Mouse (Mus musculus) hindbrain, embryonic 11.5 days (tissue): ENCODE results near the gene Ppp6r2. TPM values are rescaled to one million over a fixed set of nuclear protein-coding genes. Genes with fewer than 3 reads are reported as not detected.

Experiments used
- ATAC-seq: fragments of 200-750 bp; cut with Nextera tagmentation; 2 replicates; pipeline ENCODE4 v1.8.0; 2017; ENCODE audit warnings: mild to moderate bottlenecking, moderate TSS enrichment, moderate library complexity; ENCODE audit not compliant: low FRiP score
- DNase-seq: peaks from one replicate; pipeline ENCODE4 v3.0.0-alpha.2; 2015; ENCODE audit warnings: low spot score
- H3K27ac ChIP-seq: fragments of 300-500 bp; sonication (generic); 2 replicates; pipeline ENCODE4 v1.5.1; 2014; ENCODE audit warnings: mild to moderate bottlenecking, low read depth, low read length
- H3K27me3 ChIP-seq: fragments of 300-500 bp; sonication (generic); 2 replicates; pipeline ENCODE4 v1.6.1; 2014; ENCODE audit warnings: mild to moderate bottlenecking, low read length, moderate library complexity, mixed read lengths; ENCODE audit not compliant: control insufficient read depth, insufficient read depth
- H3K36me3 ChIP-seq: fragments of 300-500 bp; sonication (generic); 2 replicates; pipeline ENCODE4 v1.6.1; 2014; ENCODE audit warnings: mild to moderate bottlenecking, low read length, moderate library complexity, mixed read lengths; ENCODE audit not compliant: control insufficient read depth, insufficient read depth
- H3K4me1 ChIP-seq: fragments of 300-500 bp; sonication (generic); replicated peaks from 2 replicates; pipeline ENCODE4 v1.6.1; 2014; ENCODE audit warnings: low read length, mixed read lengths; ENCODE audit not compliant: control insufficient read depth, insufficient read depth
- H3K4me2 ChIP-seq: fragments of 300-500 bp; sonication (generic); replicated peaks from 2 replicates; pipeline ENCODE4 v1.6.1; 2014; ENCODE audit warnings: mild to moderate bottlenecking, low read depth, low read length
- H3K4me3 ChIP-seq: fragments of 300-500 bp; sonication (generic); 2 replicates; pipeline ENCODE4 v1.5.1; 2014; ENCODE audit warnings: low read depth, low read length
- H3K9ac ChIP-seq: fragments of 300-500 bp; sonication (generic); 2 replicates; pipeline ENCODE4 v1.6.1; 2014; ENCODE audit warnings: low read depth, low read length
- H3K9me3 ChIP-seq: fragments of 300-500 bp; sonication (generic); 2 replicates; pipeline ENCODE4 v1.6.1; 2016; ENCODE audit warnings: low read length; ENCODE audit not compliant: control insufficient read depth
- WGBS: fragments of 180-500 bp; shearing (Covaris S2); extraction: QIAGEN DNeasy Blood & Tissue Kit; methylation state at CpG from one replicate; pipeline ENCODE4 v1.1.7; 2014; 5-methylcytosine and 5-hydroxymethylcytosine counted together
- polyA plus RNA-seq: library from polyadenylated mRNA; unstranded; fragments of >200 nt; fragmentation: Nextera tagmentation; extraction: Ambion mirVana; gene quantifications from 2 replicates; pipeline ENCODE4 v1.2.1, GENCODE M21; 2014

The Ppp6r2 gene
- polyA plus RNA-seq, 1 experiment from 2014 or later: 46.0 TPM

GRCm38 (mm10) chr15:89173906-89174214, 37.5 kb upstream of the Ppp6r2 start:
- DNase-seq (peak; percentile 73), ATAC-seq (peak; percentile 61)
- peak overlapping the region; percentile 100 for H3K4me2 ChIP-seq
- no peaks in the 10 kb centered on the region for H3K27me3 ChIP-seq
- peaks cover 36% of the 10 kb centered on the region for H3K4me1 ChIP-seq
- H3K27ac ChIP-seq: no peak overlapping the region
- under 1% methylated on average over 15 of the region's 15 CpGs for WGBS
- H3K4me3 ChIP-seq: peak overlapping the region; percentile 52
- H3K9me3 ChIP-seq: no peaks in the 10 kb centered on the region
- no peaks in the 10 kb centered on the region for H3K36me3 ChIP-seq
- peak overlapping the region; percentile 73 for H3K9ac ChIP-seq

GRCm38 (mm10) chr15:89174889-89175339, 36.4 kb upstream of the Ppp6r2 start:
- 68% methylated on average over 11 of the region's 11 CpGs for WGBS
- Histone ChIP-seq H3K4me3 (no peak overlapping the region), H3K9me3 (no peaks in the 10 kb centered on the region), H3K9ac (no peak overlapping the region), H3K4me1 (peaks cover 31% of the 10 kb centered on the region), H3K4me2 (no peak overlapping the region), H3K27ac (no peak overlapping the region), H3K27me3 (no peaks in the 10 kb centered on the region), H3K36me3 (no peaks in the 10 kb centered on the region)
- ATAC-seq (no peak), DNase-seq (no peak)

- WGBS: 88% methylated on average over 13 of the region's 13 CpGs
- no peak for ATAC-seq
- no peak overlapping the region for H3K9ac ChIP-seq
- no peak overlapping the region for H3K4me2 ChIP-seq
- H3K36me3 ChIP-seq: no peaks in the 10 kb centered on the region
- H3K9me3 ChIP-seq: no peaks in the 10 kb centered on the region
- no peak overlapping the region for H3K4me3 ChIP-seq
- peaks cover 31% of the 10 kb centered on the region for H3K4me1 ChIP-seq
- DNase-seq: no peak
- no peak overlapping the region for H3K27ac ChIP-seq
- no peaks in the 10 kb centered on the region for H3K27me3 ChIP-seq
Observed at GRCm38 (mm10) chr15:89175411-89176155, 35.8 kb upstream of the Ppp6r2 start.

GRCm38 (mm10) chr15:89177121-89177520, 34.2 kb upstream of the Ppp6r2 start:
- H3K4me2 ChIP-seq: peak overlapping the region; percentile 11; the same call in 1 of the 2 replicates
- WGBS: 14% methylated on average over 5 of the region's 5 CpGs
- no peaks in the 10 kb centered on the region for H3K27me3 ChIP-seq
- no peak overlapping the region for H3K9ac ChIP-seq
- ATAC-seq: no peak
- no peak for DNase-seq
- no peak overlapping the region for H3K27ac ChIP-seq
- no peaks in the 10 kb centered on the region for H3K9me3 ChIP-seq
- H3K4me1 ChIP-seq: peaks cover 33% of the 10 kb centered on the region
- H3K4me3 ChIP-seq: no peak overlapping the region
- H3K36me3 ChIP-seq: no peaks in the 10 kb centered on the region

GRCm38 (mm10) chr15:89177576-89178259, 33.6 kb upstream of the Ppp6r2 start:
- H3K9ac ChIP-seq: no peak overlapping the region
- no peak overlapping the region for H3K27ac ChIP-seq
- WGBS: 64% methylated on average over 4 of the region's 4 CpGs
- no peak overlapping the region for H3K4me3 ChIP-seq
- no peaks in the 10 kb centered on the region for H3K9me3 ChIP-seq
- ATAC-seq: no peak
- no peaks in the 10 kb centered on the region for H3K27me3 ChIP-seq
- H3K4me2 ChIP-seq: peak overlapping the region; percentile 11; the same call in 1 of the 2 replicates
- no peaks in the 10 kb centered on the region for H3K36me3 ChIP-seq
- peaks cover 29% of the 10 kb centered on the region for H3K4me1 ChIP-seq
- no peak for DNase-seq

- Histone ChIP-seq H3K4me1 (peaks cover 27% of the 10 kb centered on the region), H3K27me3 (no peaks in the 10 kb centered on the region), H3K9ac (peak overlapping the region; percentile 95; the same call in 1 of the 2 replicates), H3K4me2 (peak overlapping the region; percentile 90), H3K27ac (no peak overlapping the region), H3K9me3 (no peaks in the 10 kb centered on the region), H3K36me3 (no peaks in the 10 kb centered on the region), H3K4me3 (peak overlapping the region; percentile 90; the same call in 1 of the 2 replicates)
- no peak for DNase-seq
- 81% methylated on average over 7 of the region's 7 CpGs for WGBS
- no peak for ATAC-seq
Observed at GRCm38 (mm10) chr15:89178260-89178860, 33.0 kb upstream of the Ppp6r2 start.

- H3K27ac ChIP-seq: no peak overlapping the region
- peaks cover 22% of the 10 kb centered on the region for H3K4me1 ChIP-seq
- peak; percentile 63 for DNase-seq
- WGBS: 2% methylated on average over 16 of the region's 16 CpGs
- H3K4me2 ChIP-seq: peak overlapping the region; percentile 90
- no peaks in the 10 kb centered on the region for H3K9me3 ChIP-seq
- peak overlapping the region; percentile 95 for H3K9ac ChIP-seq
- H3K36me3 ChIP-seq: no peaks in the 10 kb centered on the region
- ATAC-seq: no peak; the same call in 1 of the 2 replicates
- peak overlapping the region; percentile 90 for H3K4me3 ChIP-seq
- no peaks in the 10 kb centered on the region for H3K27me3 ChIP-seq
Observed at GRCm38 (mm10) chr15:89178954-89179629, 32.3 kb upstream of the Ppp6r2 start.

GRCm38 (mm10) chr15:89179630-89179964, 31.8 kb upstream of the Ppp6r2 start:
- Histone ChIP-seq H3K9me3 (no peaks in the 10 kb centered on the region), H3K4me2 (peak overlapping the region; percentile 90), H3K4me3 (peak overlapping the region; percentile 90), H3K36me3 (no peaks in the 10 kb centered on the region), H3K4me1 (peaks cover 20% of the 10 kb centered on the region), H3K9ac (peak overlapping the region; percentile 95), H3K27me3 (no peaks in the 10 kb centered on the region), H3K27ac (no peak overlapping the region)
- ATAC-seq (no peak), DNase-seq (no peak)
- WGBS: 5% methylated on average over 6 of the region's 6 CpGs
